Mouse (Mus musculus): ENCODE results near the gene Dyrk1a. TPM values are rescaled to one million over a fixed set of nuclear protein-coding genes. Genes with fewer than 3 reads are reported as not detected.

The Dyrk1a gene
- 16.0 and 18.9 TPM in 2 replicates for polyA plus RNA-seq (2012; ENCODE audit: insufficient read depth, insufficient read length, missing spikeins)

DNA sequence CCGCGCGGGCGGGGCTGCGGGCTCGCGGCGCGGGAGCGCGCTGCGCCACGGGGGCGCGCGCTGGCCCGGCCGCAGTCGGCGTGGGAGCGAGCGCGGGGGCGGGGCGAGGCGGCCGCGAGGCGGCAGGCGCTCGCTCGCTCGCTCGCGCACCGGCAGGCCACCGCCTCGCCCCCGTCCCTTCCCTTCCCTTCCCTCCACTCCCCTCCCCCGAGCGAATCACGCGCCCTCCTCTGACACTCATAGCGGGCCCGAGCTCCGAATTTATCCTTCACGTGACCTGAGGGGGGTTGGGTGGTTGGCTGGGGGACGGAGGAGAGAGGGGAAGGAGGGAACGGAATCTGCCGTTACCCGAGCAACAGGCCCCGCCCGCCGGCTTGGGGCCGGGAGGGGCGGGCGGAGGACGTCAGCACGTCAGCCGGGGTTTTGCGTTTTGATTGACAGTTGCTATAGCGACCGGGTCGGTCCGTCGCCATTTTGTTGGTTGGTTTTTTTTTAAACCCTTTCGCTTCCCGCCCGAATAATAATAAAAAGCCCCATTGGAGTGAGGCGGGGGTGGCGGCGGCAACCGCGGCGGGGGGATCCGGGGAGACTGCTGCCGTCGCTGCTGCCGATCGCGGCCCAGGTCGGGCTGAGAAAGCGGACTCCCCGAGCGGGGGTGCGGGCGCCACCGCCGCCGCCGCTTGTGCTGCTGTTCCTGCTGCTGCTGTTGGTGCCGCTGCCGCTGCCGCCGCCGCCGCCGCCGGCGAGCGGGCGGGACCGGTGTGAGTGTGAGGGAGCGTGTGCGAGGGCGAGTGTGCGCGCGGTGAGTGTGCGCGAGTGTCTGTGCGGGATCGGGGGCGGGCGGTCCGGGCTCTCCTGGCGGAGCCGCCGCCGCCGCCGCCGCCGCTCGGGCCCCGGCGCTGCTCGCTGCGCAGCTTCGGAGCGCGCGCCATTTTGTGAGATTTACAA is at the start of gene Dyrk1a:
Gene Dyrk1a, plus strand, starts transcription at position 782 of the 948 bp plus-strand sequence.
- Histone ChIP-seq H3K27ac (replicated peaks; ENCODE audit: low read depth, low read length) (peak within 1 kb of the TSS; percentile 94), H3K4me3 (ENCODE audit: insufficient read depth, low read depth, low read length) (peak within 1 kb of the TSS; percentile 82), H3K4me1 (ENCODE audit: control insufficient read depth, insufficient read depth, insufficient read length, low read length) (peaks cover 9% of the 10 kb centered on the region)

DNA sequence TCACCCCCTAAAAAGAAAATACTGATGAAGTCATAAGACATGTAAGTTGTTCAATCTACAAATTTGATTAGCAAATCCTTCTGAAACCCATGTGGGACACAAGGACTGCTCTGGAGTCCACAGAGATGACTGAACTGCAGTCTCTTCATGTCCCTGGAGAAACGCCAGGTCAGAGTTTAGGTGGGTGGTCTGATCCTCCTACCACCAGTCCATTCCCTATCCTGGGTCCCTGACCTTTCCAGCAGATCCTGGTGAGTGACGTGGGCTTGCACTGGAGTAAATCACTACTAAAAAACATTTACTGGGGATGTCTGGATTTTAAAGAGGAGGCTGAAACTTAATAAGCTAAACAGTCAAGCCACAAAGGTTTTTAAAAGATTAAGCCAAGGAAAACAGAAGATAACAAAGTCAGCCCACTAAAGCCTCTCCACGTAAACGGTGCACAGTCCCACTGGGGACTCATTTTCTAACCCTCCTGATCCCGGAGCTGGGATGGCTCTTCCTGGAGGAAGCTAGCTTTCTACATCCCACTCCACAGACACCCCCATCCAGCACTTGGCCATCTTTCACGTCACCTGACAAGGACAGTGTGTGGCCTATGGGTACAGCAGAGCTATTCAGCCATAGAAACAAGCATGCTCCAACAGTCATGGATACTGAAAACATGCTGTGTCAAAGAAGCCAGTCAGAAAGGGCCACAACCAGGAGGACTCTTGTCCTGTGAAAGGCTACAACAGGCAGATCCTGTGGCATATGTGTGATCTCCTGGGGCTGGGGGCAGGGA is 46.0 kb upstream of the Dyrk1a start:
- Histone ChIP-seq H3K4me1 (ENCODE audit: control insufficient read depth, insufficient read depth, insufficient read length, low read length) (peaks cover 16% of the 10 kb centered on the region), H3K27ac (replicated peaks; ENCODE audit: low read depth, low read length) (0 out of 2 replicates have a peak overlapping the region, but pooled peaks have one; percentile 5), H3K4me3 (ENCODE audit: insufficient read depth, low read depth, low read length) (no peak overlapping the region)

DNA sequence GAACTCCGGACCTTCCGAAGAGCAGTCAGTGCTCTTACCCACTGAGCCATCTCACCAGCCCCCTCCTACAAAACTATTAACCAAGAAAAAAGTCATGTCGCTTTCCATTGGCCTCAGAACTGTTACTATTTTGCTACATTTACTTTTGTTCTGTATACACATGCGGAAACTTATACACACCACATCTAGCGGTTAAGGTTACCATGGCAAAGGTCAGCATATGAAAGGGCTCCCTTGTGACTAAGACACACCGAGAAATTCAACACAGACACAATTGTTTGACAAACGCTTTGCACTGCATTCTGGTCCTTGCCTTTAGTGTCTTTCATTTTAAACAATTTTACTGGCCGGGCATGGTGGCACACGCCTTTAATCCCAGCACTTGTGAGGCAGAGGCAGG is 45.1 kb upstream of the Dyrk1a start:
- H3K4me3 ChIP-seq (ENCODE audit: insufficient read depth, low read depth, low read length): no peak overlapping the region
- peaks cover 7% of the 10 kb centered on the region for H3K4me1 ChIP-seq (ENCODE audit: control insufficient read depth, insufficient read depth, insufficient read length, low read length)
- no peak overlapping the region for H3K27ac ChIP-seq (replicated peaks; ENCODE audit: low read depth, low read length)

DNA sequence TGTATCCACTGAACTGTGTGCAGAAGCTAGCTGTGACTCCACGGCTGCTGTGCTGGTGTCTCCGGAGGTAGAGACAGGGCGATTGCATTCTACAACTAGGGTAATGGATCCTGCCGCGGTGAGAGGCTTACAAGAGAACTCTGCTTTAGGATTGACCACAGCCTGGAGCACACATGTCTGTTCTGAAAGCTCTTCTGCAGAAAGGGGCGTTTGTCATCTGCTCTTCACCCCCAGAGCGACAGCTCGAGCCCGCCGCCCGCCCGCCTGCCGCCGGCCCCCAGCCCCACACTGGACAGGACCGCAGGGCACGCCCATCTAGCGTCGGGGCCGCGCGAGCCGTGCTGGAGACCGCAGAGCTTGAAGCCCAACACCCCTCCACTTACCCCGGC is 43.9 kb upstream of the Dyrk1a start:
- H3K27ac ChIP-seq (replicated peaks; ENCODE audit: low read depth, low read length): peak overlapping the region; percentile 76
- H3K4me1 ChIP-seq (ENCODE audit: control insufficient read depth, insufficient read depth, insufficient read length, low read length): peaks cover 7% of the 10 kb centered on the region
- peak overlapping the region; percentile 78 for H3K4me3 ChIP-seq (ENCODE audit: insufficient read depth, low read depth, low read length)

DNA sequence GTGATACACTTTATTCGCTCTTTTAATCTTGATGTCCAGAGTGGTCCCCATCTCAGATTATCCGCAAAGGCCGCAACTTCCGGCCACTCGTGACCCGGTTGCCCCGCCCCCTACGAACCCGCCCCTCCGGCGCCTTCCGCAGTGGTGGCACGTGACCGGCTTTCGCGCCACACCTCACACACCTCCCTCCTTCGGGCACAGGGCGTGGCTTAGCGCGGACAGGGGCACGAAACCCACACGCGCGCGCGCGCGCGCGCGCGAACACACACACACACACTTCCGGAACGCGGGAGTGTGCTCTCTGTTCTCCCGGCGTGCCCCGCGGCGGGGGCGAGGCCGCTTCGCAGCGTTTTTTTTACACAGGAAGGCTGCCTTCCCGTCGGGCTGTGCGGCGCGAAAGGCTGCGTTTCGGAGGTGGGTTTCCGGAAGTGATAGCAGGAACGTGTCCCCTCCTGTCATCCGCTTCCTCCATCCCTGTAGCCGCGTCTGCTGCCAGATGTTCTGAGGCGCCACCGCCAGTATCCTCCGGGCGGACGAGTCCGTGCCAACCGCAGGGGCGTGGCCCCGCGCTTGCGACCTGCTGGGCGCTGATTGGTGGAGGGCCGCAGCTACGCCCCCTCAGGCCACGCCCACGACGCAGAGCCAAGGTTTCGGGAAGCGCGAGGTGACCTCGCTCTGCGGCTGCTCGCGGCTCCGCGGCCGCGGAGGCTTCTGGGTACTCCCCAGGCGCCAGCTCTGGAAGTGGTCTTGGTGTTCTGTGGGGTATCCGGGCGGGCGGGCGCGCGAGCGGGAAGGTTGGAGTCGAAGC is 43.3 kb upstream of the Dyrk1a start, which contains the start of gene Vps26c:
Gene Vps26c, minus strand, starts transcription at position 487 of the 808 bp plus-strand sequence.
- H3K27ac ChIP-seq (replicated peaks; ENCODE audit: low read depth, low read length): peak within 1 kb of the TSS; percentile 98
- H3K4me3 ChIP-seq (ENCODE audit: insufficient read depth, low read depth, low read length): peak within 1 kb of the TSS; percentile 78
- peaks cover 7% of the 10 kb centered on the region for H3K4me1 ChIP-seq (ENCODE audit: control insufficient read depth, insufficient read depth, insufficient read length, low read length)

DNA sequence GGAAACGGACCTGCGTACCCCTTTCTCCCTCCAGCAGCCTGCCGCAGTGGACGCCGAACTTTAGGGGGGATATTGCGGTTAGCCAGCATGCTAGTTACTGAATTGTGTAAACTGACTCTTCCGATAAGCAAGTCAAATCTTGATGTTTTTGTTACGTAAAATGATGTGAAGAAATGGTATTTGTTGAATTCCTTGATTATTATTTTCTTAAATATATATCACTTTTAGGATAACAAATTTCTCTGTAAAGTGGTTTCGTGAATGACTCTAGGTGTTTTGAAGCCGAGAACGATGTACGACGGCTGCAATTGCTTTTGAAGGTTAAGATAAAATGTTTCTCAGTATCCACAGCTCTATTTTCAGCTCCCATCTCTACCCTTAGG is 42.7 kb upstream of the Dyrk1a start:
- Histone ChIP-seq H3K4me3 (ENCODE audit: insufficient read depth, low read depth, low read length) (peak overlapping the region; percentile 78), H3K4me1 (ENCODE audit: control insufficient read depth, insufficient read depth, insufficient read length, low read length) (peaks cover 7% of the 10 kb centered on the region), H3K27ac (replicated peaks; ENCODE audit: low read depth, low read length) (peak overlapping the region; percentile 97)

DNA sequence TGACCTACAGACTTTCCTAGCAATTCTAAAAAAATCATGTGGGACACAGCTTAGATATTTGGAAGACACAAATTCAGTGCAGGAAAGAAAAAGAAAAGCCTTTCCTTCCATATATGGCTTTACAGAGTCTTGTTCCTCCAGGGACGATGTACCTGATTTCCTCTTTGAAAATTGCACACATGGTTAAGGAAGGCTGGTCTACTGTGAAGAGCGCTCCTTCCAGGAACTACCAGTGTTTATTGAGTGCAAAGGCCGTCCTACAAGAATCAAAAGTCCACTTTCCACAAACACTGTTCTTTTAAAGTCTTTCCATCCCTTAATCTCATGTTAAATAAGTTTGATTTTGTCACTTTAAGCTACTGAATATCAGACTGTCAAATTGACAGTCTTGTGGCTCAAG is 42.3 kb upstream of the Dyrk1a start:
- H3K4me3 ChIP-seq (ENCODE audit: insufficient read depth, low read depth, low read length): peak overlapping the region; percentile 41

DNA sequence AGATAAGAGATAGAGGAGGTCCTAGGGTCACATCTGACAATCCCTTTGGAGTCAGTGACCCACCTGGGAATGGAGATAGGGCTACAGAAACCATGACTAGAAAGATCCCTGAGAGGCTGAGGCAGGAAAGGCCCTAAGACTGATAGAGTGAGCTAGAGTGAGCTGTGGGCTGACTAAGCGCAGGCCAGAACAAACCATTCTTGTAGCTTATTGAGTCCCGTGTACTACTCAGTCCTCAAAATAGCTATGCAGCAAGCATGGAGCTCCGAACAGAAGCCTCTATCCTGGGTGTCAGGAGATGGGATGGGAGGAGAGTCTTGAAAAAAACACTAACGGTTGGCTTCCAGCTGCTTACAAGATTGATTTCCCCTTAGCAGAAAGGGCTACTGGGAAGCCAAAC is 38.5 kb upstream of the Dyrk1a start:
- Histone ChIP-seq H3K4me3 (ENCODE audit: insufficient read depth, low read depth, low read length) (no peak overlapping the region), H3K27ac (replicated peaks; ENCODE audit: low read depth, low read length) (no peak overlapping the region), H3K4me1 (ENCODE audit: control insufficient read depth, insufficient read depth, insufficient read length, low read length) (peaks cover 3% of the 10 kb centered on the region; the same call in 1 of the 2 replicates)

More for the DNA sequence above, 42.3 kb upstream of the Dyrk1a start:
- Histone ChIP-seq H3K4me1 (ENCODE audit: control insufficient read depth, insufficient read depth, insufficient read length, low read length) (peaks cover 7% of the 10 kb centered on the region), H3K27ac (replicated peaks; ENCODE audit: low read depth, low read length) (0 out of 2 replicates have a peak overlapping the region, but pooled peaks have one; percentile 20)

DNA sequence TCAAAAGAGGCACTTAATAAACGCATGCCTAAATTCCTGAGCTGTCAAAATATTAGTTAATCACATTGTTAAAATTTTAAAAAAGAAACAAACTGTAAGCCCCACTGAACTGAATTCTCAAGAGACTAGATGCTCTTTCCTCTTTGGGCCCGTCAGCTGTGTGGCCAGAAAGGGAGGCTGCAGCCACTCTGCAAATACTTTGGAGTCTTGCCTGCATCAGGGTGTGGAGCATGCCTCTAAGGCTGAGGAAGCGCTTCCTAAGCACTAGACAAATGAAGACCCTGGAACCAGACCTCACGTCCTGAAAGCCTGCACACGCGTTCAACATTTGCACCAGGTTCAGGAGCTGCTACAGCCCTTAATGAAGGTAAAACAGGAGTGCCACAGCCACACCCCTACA is 36.1 kb upstream of the Dyrk1a start:
- no peak overlapping the region for H3K27ac ChIP-seq (replicated peaks; ENCODE audit: low read depth, low read length)
- H3K4me1 ChIP-seq (ENCODE audit: control insufficient read depth, insufficient read depth, insufficient read length, low read length): peaks cover 5% of the 10 kb centered on the region; the same call in 1 of the 2 replicates

DNA sequence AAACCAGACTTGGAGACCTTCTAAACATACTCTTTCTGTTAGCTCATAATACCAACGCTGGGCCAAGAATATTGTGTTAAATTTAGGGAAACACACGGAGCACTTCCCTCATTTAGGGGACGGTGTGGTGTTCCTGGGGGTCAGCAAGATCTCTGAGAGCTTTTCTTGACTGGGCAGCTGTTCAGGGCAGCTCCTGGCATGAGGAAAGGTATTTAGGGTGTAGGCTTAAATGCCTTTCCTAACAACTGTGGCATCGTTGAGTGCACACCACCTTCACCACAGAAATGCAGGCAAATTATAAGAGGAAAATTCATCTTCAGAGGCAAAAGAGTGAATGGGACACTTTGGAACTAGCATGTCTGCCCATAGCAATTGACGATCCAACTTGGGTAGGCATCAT is 34.1 kb upstream of the Dyrk1a start:
- no peak overlapping the region for H3K27ac ChIP-seq (replicated peaks; ENCODE audit: low read depth, low read length)

More for the DNA sequence above, 36.1 kb upstream of the Dyrk1a start:
- H3K4me3 ChIP-seq (ENCODE audit: insufficient read depth, low read depth, low read length): no peak overlapping the region

DNA sequence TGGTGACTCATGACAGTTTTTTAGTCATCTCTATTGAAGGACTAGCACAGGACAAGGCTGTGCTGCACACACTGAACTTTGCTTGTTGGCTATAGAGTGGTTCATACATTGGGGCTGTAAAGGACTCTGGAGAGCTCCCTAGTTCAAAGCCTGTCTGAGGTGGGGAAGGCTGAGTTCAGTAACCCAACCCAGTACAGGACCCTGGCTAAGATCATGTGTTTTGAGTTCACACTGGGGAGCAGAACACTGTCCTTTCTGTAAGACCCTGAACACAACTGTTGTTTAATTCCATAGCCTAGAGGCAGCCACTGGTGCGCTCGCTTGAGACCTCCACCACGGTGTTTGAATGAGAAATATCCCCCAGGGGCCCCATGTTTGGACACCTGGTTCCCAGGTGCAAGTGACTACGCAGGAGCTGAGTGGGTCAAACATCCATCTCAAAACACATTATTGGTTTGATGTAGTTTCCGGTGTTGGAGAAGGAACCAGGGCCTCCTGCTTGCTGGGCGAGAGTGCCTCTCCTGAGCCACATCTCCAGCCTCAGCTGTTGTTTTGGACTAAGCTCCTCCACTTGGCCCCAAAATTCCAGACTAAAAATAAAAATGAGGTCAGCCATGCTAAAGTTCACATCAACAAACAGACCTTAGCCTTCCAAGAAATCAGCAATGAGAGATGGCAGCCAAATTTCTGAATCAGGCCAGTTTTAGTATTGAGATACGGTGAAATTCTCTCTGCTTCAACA is 33.2 kb upstream of the Dyrk1a start:
- peaks cover 5% of the 10 kb centered on the region; the same call in 1 of the 2 replicates for H3K4me1 ChIP-seq (ENCODE audit: control insufficient read depth, insufficient read depth, insufficient read length, low read length)
- no peak overlapping the region for H3K4me3 ChIP-seq (ENCODE audit: insufficient read depth, low read depth, low read length)
- H3K27ac ChIP-seq (replicated peaks; ENCODE audit: low read depth, low read length): peak overlapping the region; percentile 26; the same call in 1 of the 2 replicates

More for the DNA sequence above, 34.1 kb upstream of the Dyrk1a start:
- Histone ChIP-seq H3K4me1 (ENCODE audit: control insufficient read depth, insufficient read depth, insufficient read length, low read length) (peaks cover 5% of the 10 kb centered on the region; the same call in 1 of the 2 replicates), H3K4me3 (ENCODE audit: insufficient read depth, low read depth, low read length) (no peak overlapping the region)

DNA sequence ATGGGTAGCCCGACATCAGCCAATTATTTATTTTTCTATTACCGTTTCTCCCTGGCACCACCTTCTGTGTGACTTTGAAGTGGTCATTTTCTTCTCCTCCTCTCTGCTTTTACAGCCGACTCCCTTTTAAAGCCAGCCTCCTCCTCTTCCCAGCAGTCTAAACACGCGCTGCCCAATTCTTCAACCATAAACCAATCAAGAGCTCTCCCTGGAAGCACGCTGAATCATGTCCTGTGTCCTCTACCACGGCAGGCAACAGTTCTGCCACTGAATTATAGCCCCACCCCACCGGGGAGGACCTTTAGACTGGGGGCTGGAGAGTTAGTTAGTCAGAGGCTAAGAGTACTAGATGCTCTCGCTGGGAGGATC is 32.7 kb upstream of the Dyrk1a start:
- H3K27ac ChIP-seq (replicated peaks; ENCODE audit: low read depth, low read length): no peak overlapping the region
- no peak overlapping the region for H3K4me3 ChIP-seq (ENCODE audit: insufficient read depth, low read depth, low read length)
- peaks cover 5% of the 10 kb centered on the region; the same call in 1 of the 2 replicates for H3K4me1 ChIP-seq (ENCODE audit: control insufficient read depth, insufficient read depth, insufficient read length, low read length)

DNA sequence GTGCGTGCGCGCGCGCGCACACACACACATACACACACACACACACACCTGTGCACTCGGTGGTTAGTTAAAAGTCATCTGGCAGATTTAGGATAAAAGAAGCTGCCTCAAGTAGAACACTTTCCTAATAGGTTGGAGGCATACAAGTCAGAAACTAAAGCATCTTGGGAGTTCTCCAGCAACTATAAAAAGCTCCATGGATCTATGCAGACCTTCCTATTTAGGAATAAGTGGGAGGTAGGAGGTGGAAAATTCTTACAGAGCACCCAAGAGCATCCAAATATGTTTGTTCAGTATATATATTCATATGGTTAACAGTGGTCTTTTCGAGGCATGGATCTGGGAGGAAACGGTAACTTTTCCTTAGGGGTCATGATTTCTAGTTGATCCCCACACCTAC is 29.7 kb upstream of the Dyrk1a start:
- Histone ChIP-seq H3K4me1 (ENCODE audit: control insufficient read depth, insufficient read depth, insufficient read length, low read length) (peaks cover 8% of the 10 kb centered on the region; the same call in 1 of the 2 replicates), H3K27ac (replicated peaks; ENCODE audit: low read depth, low read length) (no peak overlapping the region), H3K4me3 (ENCODE audit: insufficient read depth, low read depth, low read length) (no peak overlapping the region)

DNA sequence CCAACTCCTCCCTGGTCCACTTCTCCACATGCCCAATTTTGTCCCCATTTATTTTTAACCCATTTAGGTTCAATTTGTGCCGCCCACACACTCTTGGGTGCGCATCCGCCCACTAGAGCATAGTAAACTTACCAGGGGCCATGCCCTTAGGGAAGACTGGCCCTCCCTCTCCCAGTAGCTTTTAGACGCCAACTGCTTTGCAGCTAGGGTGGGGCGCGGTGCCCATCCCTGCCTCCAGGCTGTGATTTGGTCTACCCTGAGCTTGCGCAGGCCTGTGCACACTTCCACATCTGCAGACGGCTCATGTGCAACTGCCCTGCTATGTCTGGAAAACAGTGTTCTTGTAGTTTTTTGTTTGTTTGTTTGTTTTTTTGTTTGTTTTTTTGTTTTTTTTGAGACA is 26.9 kb upstream of the Dyrk1a start:
- Histone ChIP-seq H3K4me3 (ENCODE audit: insufficient read depth, low read depth, low read length) (no peak overlapping the region), H3K4me1 (ENCODE audit: control insufficient read depth, insufficient read depth, insufficient read length, low read length) (peaks cover 3% of the 10 kb centered on the region; the same call in 1 of the 2 replicates), H3K27ac (replicated peaks; ENCODE audit: low read depth, low read length) (no peak overlapping the region)

All from brown adipose tissue, adult 24 weeks (tissue).